Mouse (Mus musculus): ENCODE data around the gene Mylk4. TPM values are rescaled to one million over a fixed set of nuclear protein-coding genes. Genes with fewer than 3 reads are reported as not detected.

The Mylk4 gene
- total RNA-seq, 2 experiments from 2014 or later: 0.07 to 0.16 TPM

- intact Hi-C loops (cut with DNase I): no loop called here
- no peak overlapping the region for H3K4me3 ChIP-seq
- DNase-seq (ENCODE audit: extremely low spot score in 1 of 2, low spot score in 2 of 2): no peak
Measured at GRCm38 (mm10) chr13:32660294-32660693, 123.5 kb downstream of the Mylk4 start.

GRCm38 (mm10) chr13:32659271-32659670 lies 124.5 kb downstream of the Mylk4 start:
- Histone ChIP-seq H3K4me3 (no peak overlapping the region), H3K27ac (no peak overlapping the region)
- no peak for TF ChIP-seq CTCF (IDR thresholded peaks at IDR 0.05)
- intact Hi-C loops (cut with DNase I): no loop called here
- no peak for DNase-seq (ENCODE audit: extremely low spot score in 1 of 2, low spot score in 2 of 2)

More at GRCm38 (mm10) chr13:32660294-32660693, 123.5 kb downstream of the Mylk4 start:
- no peak for TF ChIP-seq CTCF (IDR thresholded peaks at IDR 0.05)
- H3K27ac ChIP-seq: no peak overlapping the region

- Histone ChIP-seq H3K27ac (no peak overlapping the region), H3K4me3 (no peak overlapping the region)
- TF ChIP-seq CTCF (IDR thresholded peaks at IDR 0.05): no peak
- no peak for DNase-seq (ENCODE audit: extremely low spot score in 1 of 2, low spot score in 2 of 2)
- intact Hi-C loops (cut with DNase I): no loop called here
Measured at GRCm38 (mm10) chr13:32657583-32657982, 126.2 kb downstream of the Mylk4 start.

Other genes with a start within 250 kb of the Mylk4 start
- 10 to 100 TPM; 57.0 to 63.4 TPM for gene Wrnip1, start 18.1 kb upstream of the Mylk4 start, total RNA-seq (2021)
- gene D930007J09Rik, start 18.9 kb upstream of the Mylk4 start, total RNA-seq (2021): not detected
- gene Serpinb1a, start 67.2 kb upstream of the Mylk4 start, total RNA-seq (2021): 1 to 10 TPM; 2.6 to 4.6 TPM
- gene Serpinb1c, start 114.3 kb upstream of the Mylk4 start, total RNA-seq (2021): not detected
- gene Serpinb6b, start 181.3 kb upstream of the Mylk4 start, total RNA-seq (2021): 1 to 10 TPM in 1 of 2 experiments, under 1 TPM in 1; 0.96 to 1.9 TPM
- gene Serpinb9, start 219.3 kb upstream of the Mylk4 start, total RNA-seq (2021): 1 to 10 TPM; 4.3 to 5.6 TPM
- under 1 TPM in 1 of 2 experiments, not detected in 1; 0.09 TPM for gene Serpinb9b, start 243.5 kb upstream of the Mylk4 start, total RNA-seq (2021)